ENCODE assay signal across 8 mouse cellular contexts in the genomic region with DNA sequence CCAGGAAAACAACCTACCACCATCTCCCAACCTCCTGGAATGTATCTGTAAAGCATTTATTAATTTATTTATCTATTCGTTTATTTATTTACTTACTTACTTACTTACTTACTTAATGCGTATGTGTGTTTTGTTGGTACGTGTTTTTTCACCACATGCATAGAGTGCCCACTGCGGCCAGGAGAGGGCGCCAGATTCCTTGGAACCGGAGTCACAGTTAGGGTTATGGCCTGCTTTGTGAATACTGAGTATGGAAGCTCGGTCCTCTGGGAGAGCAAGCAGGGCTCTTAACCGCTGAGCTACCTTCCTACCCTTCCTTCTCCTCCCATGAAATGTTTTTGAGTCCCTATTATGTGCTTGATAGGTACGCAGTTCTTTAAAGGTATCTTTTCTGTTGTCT. TPM values are rescaled to one million over a fixed set of nuclear protein-coding genes. Genes with fewer than 3 reads are reported as not detected.
A peak's percentile ranks its signal among the peaks of the same experiment; 100 is the strongest.
DNase-seq lines count a peak whose midpoint lies in the region; ATAC-seq lines count a peak whose summit lies in the region.

No protein-coding gene starts in this region.

- ATAC-seq in frontal cortex, adult (ENCODE audit: low TSS enrichment) = no peak
- ATAC-seq in common myeloid progenitor, adult 5-6 weeks (replicated peaks; ENCODE audit: low read depth, poor library complexity, severe bottlenecking) = peak; percentile 52
- ATAC-seq in megakaryocyte-erythroid progenitor cell, adult 5-6 weeks (replicated peaks; ENCODE audit: low FRiP score, low TSS enrichment, poor library complexity, severe bottlenecking) = peak; percentile 71

- intact Hi-C loops in heart, postnatal 10 days (cut with DNase I) = loop anchor here (2.0 to 10.0 kb wide), 3 partner anchors 106 to 250 kb away; a partner anchor contains a TSS

- peak; percentile 15 to 42 for DNase-seq in frontal cortex, postnatal 10 days (ENCODE audit: low spot score in 2 of 2)
- DNase-seq in WW6 (ENCODE audit: low read depth, low spot score) = peak; percentile 53
- DNase-seq in heart, postnatal 10 days = peak; percentile 54 to 79
- DNase-seq in layer of hippocampus, postnatal 25 days (ENCODE audit: extremely low spot score in 1 of 2, low spot score in 1 of 2) = peak; percentile 33 to 81
- DNase-seq in testis, postnatal 10 days (ENCODE audit: low spot score) = peak; percentile 86

RNA-seq across cellular contexts. Expression of a gene that starts 3.3 kb away (rescaled TPM):
- not detected in 2 replicates for total RNA-seq in common myeloid progenitor, adult 5-6 weeks (2017)
- total RNA-seq in heart, postnatal 10 days (2021) = under 1 TPM in 1 of 2 experiments, not detected in 1; 0.12 TPM
- total RNA-seq in layer of hippocampus, postnatal 25 days (2021) = under 1 TPM; 0.05 to 0.45 TPM
- total RNA-seq in megakaryocyte-erythroid progenitor cell, adult 5-6 weeks (2014; fragmentation: Nextera tagmentation) = not detected in 2 replicates
- not detected in 2 replicates for total RNA-seq in megakaryocyte-erythroid progenitor cell, adult 5-6 weeks (2017)

RNA-seq across cellular contexts. Expression of a gene that starts 3.8 kb away (rescaled TPM):
- total RNA-seq in common myeloid progenitor, adult 5-6 weeks (2017) = 3.6 and 5.9 TPM in 2 replicates
- 10 to 100 TPM; 14.9 to 17.2 TPM for total RNA-seq in heart, postnatal 10 days (2021)
- 10 to 100 TPM; 11.2 to 12.1 TPM for total RNA-seq in layer of hippocampus, postnatal 25 days (2021)
- 2.2 and 4.5 TPM in 2 replicates for total RNA-seq in megakaryocyte-erythroid progenitor cell, adult 5-6 weeks (2014; fragmentation: Nextera tagmentation)
- 0.88 and 2.6 TPM in 2 replicates for total RNA-seq in megakaryocyte-erythroid progenitor cell, adult 5-6 weeks (2017)

RNA-seq across cellular contexts. Expression of a gene that starts 46.7 kb away (rescaled TPM):
- not detected in 2 replicates for total RNA-seq in common myeloid progenitor, adult 5-6 weeks (2017)
- total RNA-seq in heart, postnatal 10 days (2021) = under 1 TPM; 0.30 to 0.38 TPM
- under 1 TPM in 1 of 2 experiments, not detected in 1; 0.45 TPM for total RNA-seq in layer of hippocampus, postnatal 25 days (2021)
- total RNA-seq in megakaryocyte-erythroid progenitor cell, adult 5-6 weeks (2014; fragmentation: Nextera tagmentation) = not detected in 2 replicates
- not detected in 2 replicates for total RNA-seq in megakaryocyte-erythroid progenitor cell, adult 5-6 weeks (2017)

Comparison
In these comparisons a context has a peak if more than half of its experiments do, and no peak if none do; other contexts are left out.
1. DNase-seq: peak in every context shown above with its lines; median percentile 86 in testis, postnatal 10 days; 66 in heart, postnatal 10 days; 57 in layer of hippocampus, postnatal 25 days; 53 in WW6; 28 in frontal cortex, postnatal 10 days.